Mouse (Mus musculus): ENCODE measurements around the gene Sag. TPM values are rescaled to one million over a fixed set of nuclear protein-coding genes. Genes with fewer than 3 reads are reported as not detected.

Sag gene
- polyA plus RNA-seq, 1 experiment from 2014 or later: 2.3 TPM

- Histone ChIP-seq H3K36me3 (replicated peaks; ENCODE audit: control insufficient read depth, insufficient read depth, low read depth, low read length) (no peaks in the 10 kb centered on the region), H3K9me3 (replicated peaks; ENCODE audit: control insufficient read depth, low read length) (no peaks in the 10 kb centered on the region), H3K4me3 (ENCODE audit: low read depth, low read length) (no peak overlapping the region), H3K4me2 (ENCODE audit: low read depth, low read length) (no peak overlapping the region), H3K4me1 (ENCODE audit: control insufficient read depth, insufficient read depth, low read length) (peaks cover 10% of the 10 kb centered on the region; the same call in 1 of the 2 replicates), H3K27me3 (ENCODE audit: control insufficient read depth, insufficient read depth, low read length) (no peaks in the 10 kb centered on the region), H3K27ac (replicated peaks; ENCODE audit: low read depth, low read length) (no peak overlapping the region), H3K9ac (replicated peaks; ENCODE audit: low read length) (no peak overlapping the region)
- DNase-seq (ENCODE audit: low spot score) (no peak), ATAC-seq (replicated peaks; ENCODE audit: insufficient number of reproducible peaks, low FRiP score, low TSS enrichment, low read depth) (no peak)
- 92% methylated on average over 1 of the region's 1 CpGs for WGBS
Observed at GRCm38 (mm10) chr1:87858031-87858430, 54.6 kb downstream of the Sag start.

DNA sequence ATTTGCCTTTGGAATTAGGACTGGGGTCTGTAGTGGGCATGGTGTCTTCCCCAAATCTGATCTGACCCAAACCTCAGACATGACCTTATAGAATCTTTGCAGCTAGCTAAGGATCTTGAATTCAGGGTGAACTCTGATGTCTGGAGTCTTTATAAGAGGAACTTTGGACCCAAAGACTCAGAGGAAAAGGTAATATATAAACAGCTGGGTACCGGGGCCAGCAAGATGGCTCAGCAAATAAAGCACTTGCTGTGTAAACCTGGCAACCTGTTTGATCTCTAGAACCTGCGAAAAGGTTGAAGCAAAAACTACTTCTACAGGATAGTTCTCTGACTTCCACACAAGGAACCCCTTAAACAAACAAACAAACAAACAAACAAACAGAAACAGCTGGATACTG lies 55.0 kb downstream of the Sag start:
- no peak for ATAC-seq (replicated peaks; ENCODE audit: insufficient number of reproducible peaks, low FRiP score, low TSS enrichment, low read depth)
- no peaks in the 10 kb centered on the region for H3K27me3 ChIP-seq (ENCODE audit: control insufficient read depth, insufficient read depth, low read length)

GRCm38 (mm10) chr1:87863602-87864001 lies 60.1 kb downstream of the Sag start:
- no peaks in the 10 kb centered on the region for H3K36me3 ChIP-seq (replicated peaks; ENCODE audit: control insufficient read depth, insufficient read depth, low read depth, low read length)
- H3K9me3 ChIP-seq (replicated peaks; ENCODE audit: control insufficient read depth, low read length): no peaks in the 10 kb centered on the region
- H3K27ac ChIP-seq (replicated peaks; ENCODE audit: low read depth, low read length): no peak overlapping the region
- no peaks in the 10 kb centered on the region for H3K4me1 ChIP-seq (ENCODE audit: control insufficient read depth, insufficient read depth, low read length)
- no peak overlapping the region for H3K4me2 ChIP-seq (ENCODE audit: low read depth, low read length)
- ATAC-seq (replicated peaks; ENCODE audit: insufficient number of reproducible peaks, low FRiP score, low TSS enrichment, low read depth): no peak
- H3K4me3 ChIP-seq (ENCODE audit: low read depth, low read length): no peak overlapping the region
- no peak for DNase-seq (ENCODE audit: low spot score)
- H3K27me3 ChIP-seq (ENCODE audit: control insufficient read depth, insufficient read depth, low read length): no peaks in the 10 kb centered on the region
- no peak overlapping the region for H3K9ac ChIP-seq (replicated peaks; ENCODE audit: low read length)
- WGBS: 81% methylated on average over 3 of the region's 3 CpGs

More for the DNA sequence above, 55.0 kb downstream of the Sag start:
- peaks cover 10% of the 10 kb centered on the region; the same call in 1 of the 2 replicates for H3K4me1 ChIP-seq (ENCODE audit: control insufficient read depth, insufficient read depth, low read length)
- H3K27ac ChIP-seq (replicated peaks; ENCODE audit: low read depth, low read length): no peak overlapping the region
- WGBS: 85% methylated on average over 2 of the region's 2 CpGs
- no peak for DNase-seq (ENCODE audit: low spot score)
- no peak overlapping the region for H3K4me3 ChIP-seq (ENCODE audit: low read depth, low read length)
- no peak overlapping the region for H3K4me2 ChIP-seq (ENCODE audit: low read depth, low read length)
- H3K9ac ChIP-seq (replicated peaks; ENCODE audit: low read length): no peak overlapping the region
- H3K36me3 ChIP-seq (replicated peaks; ENCODE audit: control insufficient read depth, insufficient read depth, low read depth, low read length): no peaks in the 10 kb centered on the region
- no peaks in the 10 kb centered on the region for H3K9me3 ChIP-seq (replicated peaks; ENCODE audit: control insufficient read depth, low read length)

DNA sequence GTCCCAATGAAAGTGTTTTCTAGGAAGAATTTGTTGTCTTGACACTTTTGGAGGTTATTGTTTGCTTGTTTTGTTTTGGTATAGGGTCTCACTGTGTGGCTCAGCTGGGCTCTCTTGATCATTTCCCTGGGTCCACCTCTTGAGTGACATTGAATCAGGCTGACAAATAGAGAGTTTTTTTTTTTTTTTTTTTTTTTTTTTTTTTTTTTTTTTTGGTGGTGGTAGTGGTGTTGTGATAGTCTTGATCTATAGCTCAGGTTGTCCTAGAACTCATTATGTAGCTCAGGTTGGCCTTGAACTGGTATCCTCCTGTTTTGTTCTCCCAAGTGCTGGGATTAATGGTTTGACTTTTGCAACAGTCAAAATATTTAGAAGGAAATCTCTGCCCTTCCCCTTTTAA lies 61.4 kb downstream of the Sag start:
- H3K9ac ChIP-seq (replicated peaks; ENCODE audit: low read length): no peak overlapping the region
- DNase-seq (ENCODE audit: low spot score): no peak
- no peaks in the 10 kb centered on the region for H3K4me1 ChIP-seq (ENCODE audit: control insufficient read depth, insufficient read depth, low read length)
- H3K27ac ChIP-seq (replicated peaks; ENCODE audit: low read depth, low read length): no peak overlapping the region
- H3K36me3 ChIP-seq (replicated peaks; ENCODE audit: control insufficient read depth, insufficient read depth, low read depth, low read length): no peaks in the 10 kb centered on the region
- H3K4me3 ChIP-seq (ENCODE audit: low read depth, low read length): no peak overlapping the region
- H3K27me3 ChIP-seq (ENCODE audit: control insufficient read depth, insufficient read depth, low read length): no peaks in the 10 kb centered on the region
- ATAC-seq (replicated peaks; ENCODE audit: insufficient number of reproducible peaks, low FRiP score, low TSS enrichment, low read depth): no peak
- H3K4me2 ChIP-seq (ENCODE audit: low read depth, low read length): no peak overlapping the region
- H3K9me3 ChIP-seq (replicated peaks; ENCODE audit: control insufficient read depth, low read length): no peaks in the 10 kb centered on the region

DNA sequence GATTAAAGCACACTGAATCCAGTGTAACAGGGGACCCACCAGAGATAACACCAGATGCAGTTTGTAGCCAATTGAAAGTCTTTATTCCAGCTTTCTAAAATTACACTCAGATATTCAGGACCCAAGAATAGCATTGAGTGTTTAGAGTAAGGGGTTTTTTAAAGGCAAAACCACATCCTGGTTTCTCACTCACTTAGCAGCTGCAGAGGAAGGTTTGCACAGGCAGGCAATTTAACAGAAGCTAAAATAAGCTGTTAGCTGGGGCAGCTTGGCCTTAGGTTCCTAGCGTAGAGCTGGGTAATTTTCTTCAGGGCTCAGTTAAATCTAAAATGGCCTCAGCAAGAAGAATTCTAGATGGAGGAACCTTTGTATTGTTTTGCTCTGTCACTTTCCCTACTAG lies 63.2 kb downstream of the Sag start:
- H3K36me3 ChIP-seq (replicated peaks; ENCODE audit: control insufficient read depth, insufficient read depth, low read depth, low read length): no peaks in the 10 kb centered on the region
- no peak for ATAC-seq (replicated peaks; ENCODE audit: insufficient number of reproducible peaks, low FRiP score, low TSS enrichment, low read depth)

DNA sequence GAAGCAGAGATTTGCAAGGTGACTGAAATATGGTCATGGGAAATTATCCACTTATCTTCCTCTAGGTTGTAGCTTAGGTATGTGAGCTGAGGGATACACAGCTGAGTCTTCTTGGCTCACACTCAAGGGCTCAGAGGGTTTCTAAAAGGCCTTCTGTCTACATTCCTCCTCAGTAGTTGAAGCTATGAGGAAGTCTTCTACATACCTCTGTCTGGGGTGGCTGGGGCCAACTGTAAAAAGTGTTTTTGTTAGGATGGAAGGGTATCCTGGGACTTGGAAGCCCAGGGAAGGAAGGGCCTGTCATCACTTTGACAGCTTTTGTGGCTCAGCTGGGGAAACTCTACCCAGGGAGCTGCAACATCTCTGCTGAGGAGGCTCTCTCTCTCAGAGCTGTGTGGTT lies 68.1 kb downstream of the Sag start:
- no peak for DNase-seq (ENCODE audit: low spot score)
- no peak for ATAC-seq (replicated peaks; ENCODE audit: insufficient number of reproducible peaks, low FRiP score, low TSS enrichment, low read depth)

More for the DNA sequence above, 63.2 kb downstream of the Sag start:
- Histone ChIP-seq H3K4me1 (ENCODE audit: control insufficient read depth, insufficient read depth, low read length) (no peaks in the 10 kb centered on the region), H3K27ac (replicated peaks; ENCODE audit: low read depth, low read length) (no peak overlapping the region), H3K4me3 (ENCODE audit: low read depth, low read length) (no peak overlapping the region), H3K27me3 (ENCODE audit: control insufficient read depth, insufficient read depth, low read length) (no peaks in the 10 kb centered on the region), H3K9ac (replicated peaks; ENCODE audit: low read length) (no peak overlapping the region), H3K9me3 (replicated peaks; ENCODE audit: control insufficient read depth, low read length) (no peaks in the 10 kb centered on the region), H3K4me2 (ENCODE audit: low read depth, low read length) (no peak overlapping the region)
- no peak for DNase-seq (ENCODE audit: low spot score)
- 88% methylated on average over 1 of the region's 1 CpGs for WGBS

DNA sequence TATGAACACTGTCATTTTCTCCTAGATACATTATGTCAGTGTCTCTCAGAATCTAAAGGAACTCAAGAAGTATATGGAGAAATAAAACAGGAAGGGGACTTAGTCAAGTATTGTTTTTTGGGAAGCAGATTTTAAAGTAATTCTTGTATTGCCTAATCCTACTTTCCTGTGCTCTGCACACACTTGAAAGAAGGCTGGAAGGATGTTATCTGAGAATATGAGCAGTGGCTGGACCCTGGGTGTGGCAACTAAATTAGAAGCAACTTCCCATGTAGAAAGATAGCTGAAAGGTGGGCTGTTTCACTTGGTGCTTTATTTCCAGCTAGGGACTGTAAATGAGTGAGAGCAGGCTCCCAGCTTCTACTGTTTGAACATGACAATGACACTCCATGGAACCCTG lies 69.6 kb downstream of the Sag start:
- Histone ChIP-seq H3K27ac (replicated peaks; ENCODE audit: low read depth, low read length) (no peak overlapping the region), H3K4me2 (ENCODE audit: low read depth, low read length) (no peak overlapping the region), H3K9me3 (replicated peaks; ENCODE audit: control insufficient read depth, low read length) (no peaks in the 10 kb centered on the region), H3K9ac (replicated peaks; ENCODE audit: low read length) (no peak overlapping the region), H3K27me3 (ENCODE audit: control insufficient read depth, insufficient read depth, low read length) (no peaks in the 10 kb centered on the region), H3K4me1 (ENCODE audit: control insufficient read depth, insufficient read depth, low read length) (no peaks in the 10 kb centered on the region), H3K4me3 (ENCODE audit: low read depth, low read length) (no peak overlapping the region), H3K36me3 (replicated peaks; ENCODE audit: control insufficient read depth, insufficient read depth, low read depth, low read length) (no peaks in the 10 kb centered on the region)
- ATAC-seq (replicated peaks; ENCODE audit: insufficient number of reproducible peaks, low FRiP score, low TSS enrichment, low read depth) (no peak), DNase-seq (ENCODE audit: low spot score) (no peak)

More for the DNA sequence above, 68.1 kb downstream of the Sag start:
- Histone ChIP-seq H3K4me1 (ENCODE audit: control insufficient read depth, insufficient read depth, low read length) (no peaks in the 10 kb centered on the region), H3K27me3 (ENCODE audit: control insufficient read depth, insufficient read depth, low read length) (no peaks in the 10 kb centered on the region), H3K27ac (replicated peaks; ENCODE audit: low read depth, low read length) (no peak overlapping the region), H3K36me3 (replicated peaks; ENCODE audit: control insufficient read depth, insufficient read depth, low read depth, low read length) (no peaks in the 10 kb centered on the region), H3K9ac (replicated peaks; ENCODE audit: low read length) (no peak overlapping the region), H3K4me2 (ENCODE audit: low read depth, low read length) (no peak overlapping the region), H3K4me3 (ENCODE audit: low read depth, low read length) (no peak overlapping the region), H3K9me3 (replicated peaks; ENCODE audit: control insufficient read depth, low read length) (no peaks in the 10 kb centered on the region)

DNA sequence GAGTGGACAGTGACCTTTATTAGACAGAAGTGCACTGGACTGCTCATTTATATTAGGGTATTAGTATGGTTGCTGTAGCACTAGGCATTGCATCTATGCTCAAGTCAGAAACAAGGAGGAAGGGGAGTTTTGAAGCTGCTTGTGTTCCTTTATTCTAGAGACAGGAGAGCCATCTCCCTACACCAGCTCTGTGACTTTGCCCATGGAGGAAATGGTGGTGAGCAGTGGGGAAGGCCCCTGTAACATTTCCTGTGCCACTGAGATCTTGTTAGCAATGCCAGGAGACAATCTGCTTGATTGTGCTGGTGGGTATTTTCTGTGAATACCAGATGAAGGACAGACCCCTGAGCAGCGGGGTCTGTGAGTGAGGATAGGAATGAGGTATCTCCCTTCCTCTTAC lies 72.6 kb downstream of the Sag start:
- no peak for DNase-seq (ENCODE audit: low spot score)
- no peaks in the 10 kb centered on the region for H3K4me1 ChIP-seq (ENCODE audit: control insufficient read depth, insufficient read depth, low read length)
- WGBS: 88% methylated on average over 1 of the region's 1 CpGs
- no peak overlapping the region for H3K4me3 ChIP-seq (ENCODE audit: low read depth, low read length)
- no peak for ATAC-seq (replicated peaks; ENCODE audit: insufficient number of reproducible peaks, low FRiP score, low TSS enrichment, low read depth)
- H3K4me2 ChIP-seq (ENCODE audit: low read depth, low read length): no peak overlapping the region
- no peak overlapping the region for H3K9ac ChIP-seq (replicated peaks; ENCODE audit: low read length)
- no peaks in the 10 kb centered on the region for H3K27me3 ChIP-seq (ENCODE audit: control insufficient read depth, insufficient read depth, low read length)
- no peaks in the 10 kb centered on the region for H3K36me3 ChIP-seq (replicated peaks; ENCODE audit: control insufficient read depth, insufficient read depth, low read depth, low read length)
- H3K9me3 ChIP-seq (replicated peaks; ENCODE audit: control insufficient read depth, low read length): no peaks in the 10 kb centered on the region
- H3K27ac ChIP-seq (replicated peaks; ENCODE audit: low read depth, low read length): no peak overlapping the region
